Mouse (Mus musculus) heart, postnatal 0 days (tissue): ENCODE measurements around the gene Rsu1.

ENCODE experiments used
- CTCF ChIP-seq: IDR thresholded peaks from 2 replicates; pipeline ENCODE4 v1.5.1; 2016; ENCODE audit warnings: antibody characterized with exemption, control low read depth, low read depth
- EP300 ChIP-seq: IDR thresholded peaks from 2 replicates; pipeline ENCODE4 v1.6.1; 2016; ENCODE audit warnings: antibody characterized with exemption, low read depth

GRCm38 (mm10) chr2:13190767-13191166 is 80.4 kb downstream of the Rsu1 start:
- TF ChIP-seq EP300 (no peak), CTCF (no peak)
